Mouse (Mus musculus) spleen, adult 2 months (tissue): Measurements from ENCODE around the gene Rab3d. TPM values are rescaled to one million over a fixed set of nuclear protein-coding genes. Genes with fewer than 3 reads are reported as not detected.
A peak's percentile ranks its signal among the peaks of the same experiment; 100 is the strongest.

Source experiments
- DNase-seq, 2 experiments: peaks; one replicate each; pipeline versions ENCODE4 v3.0.0 to v3.0.0-alpha.2; 2012 to 2021; ENCODE audit warnings: low spot score in 2 of 2, low read depth in 1 of 2
- H3K27ac ChIP-seq: fragments of 200-500 bp; 2 replicates; pipeline ENCODE4 v1.5.1; 2012; ENCODE audit warnings: low read length, inconsistent platforms; ENCODE audit not compliant: insufficient read depth
- H3K27me3 ChIP-seq: fragments of 200-500 bp; 2 replicates; pipeline ENCODE4 v1.6.1; 2012; ENCODE audit warnings: mild to moderate bottlenecking, moderate library complexity, low read length, inconsistent platforms; ENCODE audit not compliant: control insufficient read depth, insufficient read depth
- H3K36me3 ChIP-seq: fragments of 200-500 bp; 2 replicates; pipeline ENCODE4 v1.6.1; 2012; ENCODE audit warnings: mild to moderate bottlenecking, low read length, inconsistent platforms; ENCODE audit not compliant: control insufficient read depth, insufficient read depth
- H3K4me1 ChIP-seq: fragments of 200-500 bp; 2 replicates; pipeline ENCODE4 v1.6.1; 2011; ENCODE audit warnings: inconsistent platforms; ENCODE audit not compliant: control insufficient read depth, insufficient read depth, insufficient read length
- H3K4me3 ChIP-seq: fragments of 200-500 bp; 2 replicates; pipeline ENCODE4 v1.5.1; 2011; ENCODE audit warnings: mild to moderate bottlenecking, inconsistent platforms; ENCODE audit not compliant: insufficient read depth, insufficient read length; ENCODE audit errors: extremely low read depth
- CTCF ChIP-seq: fragments of 200-500 bp; IDR thresholded peaks from 2 replicates; pipeline ENCODE4 v1.5.1; 2011; ENCODE audit warnings: mild to moderate bottlenecking, inconsistent platforms; ENCODE audit not compliant: insufficient read depth, insufficient read length, insufficient replicate concordance; ENCODE audit errors: extremely low read depth
- POLR2A ChIP-seq: fragments of 200-500 bp; IDR thresholded peaks from 2 replicates; pipeline ENCODE4 v1.6.1; 2011; ENCODE audit warnings: low read depth, low read length, inconsistent platforms
- WGBS: fragments of 180-500 bp; shearing (Covaris S2); methylation state at CpG from one replicate; pipeline ENCODE4 v1.1.7; 2018; 5-methylcytosine and 5-hydroxymethylcytosine counted together
- polyA plus RNA-seq: library from polyadenylated mRNA; depleted of rRNA; stranded (reverse); fragments of >200 nt; gene quantifications from 2 replicates; pipeline ENCODE4 v1.2.3, GENCODE M21; 2012

The Rab3d gene
- polyA plus RNA-seq, 1 experiment, result 21.1 TPM

DNA sequence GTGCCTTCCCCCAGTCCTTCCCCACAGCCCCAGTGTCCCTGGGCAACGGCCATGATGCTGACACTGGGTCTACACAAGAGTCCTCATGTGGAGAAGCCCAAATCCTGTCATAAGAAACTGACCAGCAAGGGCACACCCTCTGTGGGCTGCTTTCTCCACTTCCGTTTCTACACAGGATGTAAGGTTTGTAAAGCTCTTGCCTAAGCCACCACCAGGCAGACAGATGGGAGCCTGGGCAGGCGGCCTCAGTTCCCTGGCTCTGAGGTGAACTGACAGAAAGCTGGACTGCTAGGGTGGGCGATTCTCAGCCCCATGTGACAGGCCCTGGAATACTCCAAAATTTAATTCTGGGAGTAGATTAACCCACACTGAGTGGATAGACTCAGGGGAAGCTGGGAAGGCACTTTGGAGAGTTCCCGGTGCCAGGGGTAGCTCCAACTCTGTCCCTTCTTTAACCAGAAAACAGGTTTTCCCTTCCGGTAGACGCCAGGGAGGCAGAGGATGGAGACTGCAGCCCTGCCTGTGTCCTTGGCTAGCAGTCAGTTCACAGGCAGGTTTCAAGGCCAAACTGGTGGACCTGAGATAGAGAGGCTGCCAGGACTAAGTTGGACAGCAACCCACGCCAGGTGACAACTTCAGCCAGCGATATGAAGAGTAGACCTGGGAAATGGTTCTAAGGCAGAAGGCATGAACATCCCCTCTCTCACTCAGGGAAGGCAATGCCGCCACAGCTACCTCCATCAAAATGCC lies 8.3 kb downstream of the Rab3d start:
- DNase-seq, result no peak
- no peak overlapping the region for H3K4me3 ChIP-seq
- WGBS, result 61% methylated on average over 10 of the region's 10 CpGs
- TF ChIP-seq CTCF (no peak), POLR2A (no peak)
- no peaks in the 10 kb centered on the region for H3K27me3 ChIP-seq
- peaks cover 10% of the 10 kb centered on the region; the same call in 1 of the 2 replicates for H3K4me1 ChIP-seq
- no peak overlapping the region for H3K27ac ChIP-seq
- H3K36me3 ChIP-seq, result no peaks in the 10 kb centered on the region

DNA sequence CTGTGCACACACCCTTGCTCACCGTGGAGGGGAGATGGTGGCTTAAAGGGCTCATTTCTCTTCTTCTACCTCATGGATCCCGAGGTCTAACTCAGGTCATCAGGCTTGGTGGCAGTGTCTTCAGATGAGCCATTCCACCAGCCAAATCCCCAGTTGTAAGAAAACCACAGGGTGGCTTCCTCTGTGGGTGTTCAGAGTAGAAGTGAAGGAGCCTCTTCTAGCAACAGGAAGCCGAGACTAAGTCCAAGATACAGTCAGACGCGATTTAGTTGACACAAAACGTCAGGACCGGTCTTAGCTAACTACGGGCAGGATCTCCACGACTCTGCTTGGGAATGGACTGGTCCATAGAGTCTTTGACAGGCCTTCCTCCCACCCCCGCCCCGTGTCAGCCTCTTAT lies 9.8 kb downstream of the Rab3d start:
- Histone ChIP-seq H3K4me3 (no peak overlapping the region), H3K27me3 (no peaks in the 10 kb centered on the region), H3K4me1 (peaks cover 10% of the 10 kb centered on the region; the same call in 1 of the 2 replicates), H3K36me3 (no peaks in the 10 kb centered on the region), H3K27ac (0 out of 2 replicates have a peak overlapping the region, but pooled peaks have one; percentile 21)
- TF ChIP-seq POLR2A, result no peak
- TF ChIP-seq CTCF, result no peak
- no peak for DNase-seq
- 15% methylated on average over 11 of the region's 11 CpGs for whole genome bisulfite sequencing

DNA sequence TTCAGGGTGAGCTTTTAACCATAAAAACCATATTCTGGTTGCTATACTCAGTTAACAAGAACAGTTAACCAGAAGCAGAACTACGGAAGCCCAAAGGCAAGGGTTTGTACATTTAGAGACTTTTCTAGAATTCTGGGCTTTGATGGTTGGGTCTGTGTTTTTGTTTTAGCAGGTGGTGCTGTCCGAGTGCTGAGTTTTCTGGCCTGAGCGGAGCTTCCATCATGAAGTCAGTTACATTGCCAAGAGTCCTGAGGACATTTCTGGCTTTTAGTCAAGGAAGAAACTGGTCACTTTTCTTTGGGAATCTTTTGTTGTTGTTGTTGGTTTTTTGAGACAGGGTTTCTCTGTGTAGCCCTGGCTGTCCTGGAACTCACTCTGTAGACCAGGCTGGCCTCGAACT lies 14.0 kb downstream of the Rab3d start:
- DNase-seq, result no peak
- Histone ChIP-seq H3K27me3 (no peaks in the 10 kb centered on the region), H3K4me3 (no peak overlapping the region), H3K4me1 (peaks cover 4% of the 10 kb centered on the region; the same call in 1 of the 2 replicates), H3K36me3 (no peaks in the 10 kb centered on the region), H3K27ac (no peak overlapping the region)
- WGBS, result 92% methylated on average over 4 of the region's 4 CpGs
- TF ChIP-seq CTCF (no peak), POLR2A (no peak)

DNA sequence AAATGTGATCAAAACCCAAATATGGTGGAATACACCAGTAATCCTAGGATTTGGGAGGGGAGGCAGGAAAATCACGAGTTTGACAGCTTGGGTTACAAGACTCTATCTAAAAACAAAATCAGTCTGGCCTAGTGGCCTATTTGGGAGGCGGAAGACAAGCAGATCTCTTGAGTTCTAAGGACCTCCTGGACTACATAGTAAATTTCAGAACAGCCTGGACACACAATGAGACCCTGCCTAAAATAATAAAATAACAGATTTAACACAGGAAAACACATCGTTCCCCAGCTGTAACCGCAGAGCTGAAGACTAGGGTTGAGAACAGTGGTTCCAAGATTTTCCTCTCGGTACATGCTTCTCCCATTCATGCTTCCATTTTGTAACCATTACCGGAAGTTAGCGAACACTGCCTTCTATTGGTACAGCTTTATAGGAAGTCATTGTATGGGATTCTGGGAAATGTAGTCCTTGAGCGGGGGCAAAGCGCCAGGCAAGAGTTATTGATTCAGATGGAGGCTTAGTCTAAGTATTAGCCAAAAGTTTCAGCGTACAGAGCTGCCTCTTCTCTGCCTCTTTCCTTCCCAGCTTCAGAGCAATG lies 16.7 kb downstream of the Rab3d start:
- TF ChIP-seq CTCF (no peak), POLR2A (no peak)
- WGBS, result 23% methylated on average over 10 of the region's 10 CpGs
- peak; percentile 14 to 51 for DNase-seq

GRCm38 (mm10) chr9:21889229-21889628 lies 28.8 kb downstream of the Rab3d start:
- WGBS, result 55% methylated on average over 3 of the region's 3 CpGs
- no peak overlapping the region for H3K4me3 ChIP-seq
- no peak for DNase-seq

More for the DNA sequence above, 16.7 kb downstream of the Rab3d start:
- Histone ChIP-seq H3K4me1 (no peaks in the 10 kb centered on the region; the same call in 1 of the 2 replicates), H3K36me3 (no peaks in the 10 kb centered on the region), H3K27ac (no peak overlapping the region), H3K4me3 (peak overlapping the region; percentile 45), H3K27me3 (no peaks in the 10 kb centered on the region)

GRCm38 (mm10) chr9:21876601-21877000 lies 41.4 kb downstream of the Rab3d start:
- Histone ChIP-seq H3K36me3 (no peaks in the 10 kb centered on the region), H3K4me1 (no peaks in the 10 kb centered on the region), H3K4me3 (no peak overlapping the region), H3K27me3 (no peaks in the 10 kb centered on the region), H3K27ac (no peak overlapping the region)
- DNase-seq, result no peak
- TF ChIP-seq POLR2A, result no peak
- TF ChIP-seq CTCF, result no peak
- 57% methylated on average over 3 of the region's 3 CpGs for WGBS

More at GRCm38 (mm10) chr9:21889229-21889628, 28.8 kb downstream of the Rab3d start:
- Histone ChIP-seq H3K27ac (no peak overlapping the region), H3K27me3 (no peaks in the 10 kb centered on the region), H3K36me3 (no peaks in the 10 kb centered on the region), H3K4me1 (no peaks in the 10 kb centered on the region)
- TF ChIP-seq POLR2A, result no peak

DNA sequence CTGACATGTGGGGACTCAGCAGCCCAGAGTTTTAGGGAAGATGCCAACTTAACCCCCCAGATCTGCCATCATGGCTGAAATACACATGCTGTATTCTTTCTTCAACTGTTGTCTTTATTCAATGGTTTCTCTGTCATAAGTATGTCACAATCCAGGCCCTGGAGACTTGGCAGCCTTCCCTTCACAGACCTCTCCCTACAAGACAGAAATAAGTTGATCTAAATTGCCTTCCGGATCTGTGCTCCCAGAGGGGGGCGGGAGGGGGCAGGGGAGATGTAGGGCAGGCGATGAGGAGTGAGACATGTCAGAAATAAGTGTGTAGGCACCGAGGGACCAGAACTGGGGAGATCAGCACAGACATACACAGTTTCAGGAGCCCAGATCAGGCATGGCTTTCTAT lies 45.8 kb downstream of the Rab3d start:
- H3K4me1 ChIP-seq, result no peaks in the 10 kb centered on the region
- no peaks in the 10 kb centered on the region for H3K27me3 ChIP-seq
- no peak for DNase-seq
- no peak overlapping the region for H3K27ac ChIP-seq
- H3K36me3 ChIP-seq, result no peaks in the 10 kb centered on the region
- TF ChIP-seq POLR2A (no peak), CTCF (no peak)
- WGBS, result 75% methylated on average over 4 of the region's 4 CpGs
- H3K4me3 ChIP-seq, result no peak overlapping the region
